Mouse (Mus musculus) G1E-ER4 (cell line): ENCODE results near the gene Zfp90. TPM values are rescaled to one million over a fixed set of nuclear protein-coding genes. Genes with fewer than 3 reads are reported as not detected.

Experiments used
- GATA1 ChIP-seq: IDR thresholded peaks from one replicate; pipeline ENCODE4 v1.8.0; 2012; ENCODE audit warnings: low read length, inconsistent platforms
- polyA plus RNA-seq: library from polyadenylated mRNA; stranded (reverse); fragments of >175 nt; gene quantifications from 2 replicates; pipeline ENCODE4 v1.2.3, GENCODE M21; 2012

Zfp90 gene
- polyA plus RNA-seq, 1 experiment, result not detected

DNA sequence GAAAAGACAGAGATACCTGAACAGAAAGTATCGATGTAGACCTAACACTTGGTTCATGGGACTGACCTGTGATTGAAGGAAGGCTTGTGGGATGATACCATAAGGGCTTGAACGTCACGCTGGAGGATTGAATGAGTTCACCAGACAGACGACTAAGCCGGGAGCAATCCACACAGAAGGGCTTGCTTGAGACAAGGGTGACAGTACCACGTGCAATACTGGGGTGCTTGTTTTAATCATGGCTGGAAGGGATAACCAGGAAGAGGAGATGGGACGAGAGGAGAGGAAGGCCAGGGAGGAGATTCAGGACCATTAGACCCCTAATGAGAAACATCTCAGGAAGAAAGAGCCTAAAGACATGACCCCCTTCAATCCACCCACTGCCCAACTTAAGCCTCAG lies 4.6 kb upstream of the Zfp90 start:
- TF ChIP-seq GATA1, result no peak

DNA sequence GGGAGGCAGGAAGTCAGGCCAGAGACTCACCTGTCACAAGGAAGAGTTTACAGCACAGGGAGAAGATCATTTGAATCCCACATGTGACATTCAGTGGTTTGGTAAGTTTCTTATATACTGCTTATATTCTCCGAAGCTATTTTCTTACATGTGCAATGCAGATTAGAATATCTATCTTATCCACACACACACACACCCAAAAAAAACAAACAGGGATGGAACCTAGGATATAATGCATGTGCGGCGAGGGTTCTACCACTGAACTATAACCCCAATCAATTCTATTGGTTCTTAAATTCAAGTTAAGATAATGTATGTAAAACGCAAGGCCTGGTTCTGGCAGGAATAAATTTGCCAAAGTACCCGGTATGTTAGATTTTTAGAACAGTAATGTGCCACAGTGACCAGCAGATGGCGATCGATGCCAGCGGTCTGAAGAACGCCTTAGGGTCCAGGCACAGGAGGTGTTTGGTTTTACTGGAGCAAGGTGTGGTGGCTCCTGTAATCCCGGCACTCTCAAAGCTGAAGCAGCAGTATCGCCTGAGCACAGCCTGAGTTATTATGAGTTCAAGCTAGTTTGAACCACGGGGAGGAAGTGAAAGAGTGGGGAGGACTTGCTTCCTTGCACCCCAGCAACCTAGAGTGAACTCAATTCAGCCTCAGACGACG lies 3.2 kb upstream of the Zfp90 start:
- TF ChIP-seq GATA1, result no peak

GRCm38 (mm10) chr8:106417692-106418091 lies 2.6 kb downstream of the Zfp90 start:
- TF ChIP-seq GATA1, result no peak

- no peak for TF ChIP-seq GATA1
Observed at GRCm38 (mm10) chr8:106431088-106431487, 16.0 kb downstream of the Zfp90 start.

GRCm38 (mm10) chr8:106432954-106433570 lies 17.9 kb downstream of the Zfp90 start:
- no peak for TF ChIP-seq GATA1

GRCm38 (mm10) chr8:106433667-106434066 lies 18.5 kb downstream of the Zfp90 start:
- no peak for TF ChIP-seq GATA1

DNA sequence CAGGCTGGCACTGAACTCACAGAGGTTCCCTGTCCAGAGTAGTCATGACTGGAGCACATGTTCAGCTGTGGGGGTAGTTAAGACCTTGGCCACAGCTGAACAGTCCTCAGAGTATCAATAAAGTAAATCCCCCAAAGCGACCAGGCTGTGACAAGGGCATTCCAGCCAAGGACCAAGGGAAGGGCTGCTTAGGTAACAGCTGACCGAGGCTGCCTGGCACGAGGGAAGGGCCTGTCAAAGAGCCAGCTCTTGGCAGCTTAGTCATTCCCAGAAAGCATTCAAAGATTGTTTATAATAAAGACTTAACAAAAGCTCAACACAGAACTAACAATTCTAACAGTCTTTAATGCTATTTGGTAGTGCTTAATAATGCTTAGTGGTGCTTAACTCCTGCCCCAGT lies 22.7 kb downstream of the Zfp90 start:
- TF ChIP-seq GATA1, result no peak

DNA sequence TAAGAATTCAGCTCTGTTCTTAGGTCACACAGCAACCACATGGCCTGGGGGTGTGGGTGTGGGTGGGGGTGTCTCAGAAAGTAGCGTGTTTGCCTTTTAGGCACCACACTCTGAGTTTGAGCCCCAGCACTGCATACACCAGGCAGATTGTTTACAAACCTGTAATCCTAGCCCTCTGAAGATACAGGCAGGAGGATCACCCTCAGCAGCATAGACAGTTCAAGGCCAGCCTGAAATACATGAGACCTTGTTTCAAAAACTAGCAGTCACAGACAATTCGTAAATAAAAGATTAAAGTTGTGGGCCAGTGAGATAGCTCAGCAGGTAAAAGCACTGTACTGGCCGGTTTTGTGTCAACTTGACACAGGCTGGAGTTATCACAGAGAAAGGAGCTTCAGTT lies 25.0 kb downstream of the Zfp90 start:
- TF ChIP-seq GATA1, result no peak

DNA sequence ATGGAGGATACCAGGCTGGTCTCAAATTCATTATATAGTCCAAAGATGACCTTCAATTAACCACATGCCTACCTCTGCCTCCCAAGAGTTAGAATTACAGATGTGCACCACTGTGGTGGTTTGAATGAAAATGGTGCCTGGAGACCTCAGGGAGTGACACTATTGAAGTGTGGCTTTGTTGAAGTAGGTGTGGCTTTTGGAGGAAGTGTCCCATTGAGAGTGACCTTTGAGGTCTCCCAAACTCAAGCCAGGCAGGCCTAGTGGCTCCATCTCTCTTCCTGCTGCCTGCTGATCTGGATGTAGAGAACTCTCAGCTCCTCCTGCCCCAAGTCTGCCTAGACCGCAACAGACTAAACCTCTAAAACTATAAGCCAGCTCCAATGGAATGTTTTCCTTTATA lies 27.6 kb downstream of the Zfp90 start:
- no peak for TF ChIP-seq GATA1

DNA sequence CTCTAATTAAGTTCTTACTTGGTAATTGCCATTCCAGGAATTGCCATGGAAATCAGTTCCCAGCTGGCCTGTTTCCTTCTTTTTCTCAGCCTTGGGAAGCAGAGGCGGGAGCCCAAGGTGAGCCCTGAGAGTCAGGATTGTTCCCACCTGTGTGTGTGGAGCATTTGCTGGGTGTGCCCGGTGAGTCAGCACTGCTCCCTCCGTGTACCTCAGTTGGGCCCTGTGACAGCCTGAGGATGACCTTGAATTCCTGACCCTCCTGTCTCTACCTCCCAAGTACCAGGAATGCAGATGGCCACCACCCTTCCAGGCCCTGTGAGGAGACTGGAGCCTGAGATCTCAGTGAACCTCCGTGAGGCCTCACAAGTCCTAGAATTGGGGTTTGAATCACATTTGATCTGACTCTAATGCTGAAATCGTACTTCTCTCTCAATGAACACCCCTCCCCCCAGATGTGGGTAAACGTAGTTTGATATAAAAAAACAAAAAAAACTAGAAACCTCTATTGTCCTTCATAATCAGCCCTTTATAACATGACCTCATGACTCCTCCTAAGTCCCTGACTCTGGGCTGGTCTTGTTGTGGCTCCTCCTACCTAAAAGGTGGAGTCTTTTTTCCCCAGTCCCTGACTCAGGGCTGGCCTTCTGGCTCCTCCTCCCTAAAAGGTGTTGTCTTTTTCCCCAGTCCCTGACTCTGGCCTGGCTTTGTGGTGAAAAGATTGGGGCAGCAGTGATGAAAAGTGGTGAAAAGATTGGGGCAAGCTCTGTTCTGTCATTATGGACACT lies 36.4 kb downstream of the Zfp90 start:
- TF ChIP-seq GATA1, result no peak

DNA sequence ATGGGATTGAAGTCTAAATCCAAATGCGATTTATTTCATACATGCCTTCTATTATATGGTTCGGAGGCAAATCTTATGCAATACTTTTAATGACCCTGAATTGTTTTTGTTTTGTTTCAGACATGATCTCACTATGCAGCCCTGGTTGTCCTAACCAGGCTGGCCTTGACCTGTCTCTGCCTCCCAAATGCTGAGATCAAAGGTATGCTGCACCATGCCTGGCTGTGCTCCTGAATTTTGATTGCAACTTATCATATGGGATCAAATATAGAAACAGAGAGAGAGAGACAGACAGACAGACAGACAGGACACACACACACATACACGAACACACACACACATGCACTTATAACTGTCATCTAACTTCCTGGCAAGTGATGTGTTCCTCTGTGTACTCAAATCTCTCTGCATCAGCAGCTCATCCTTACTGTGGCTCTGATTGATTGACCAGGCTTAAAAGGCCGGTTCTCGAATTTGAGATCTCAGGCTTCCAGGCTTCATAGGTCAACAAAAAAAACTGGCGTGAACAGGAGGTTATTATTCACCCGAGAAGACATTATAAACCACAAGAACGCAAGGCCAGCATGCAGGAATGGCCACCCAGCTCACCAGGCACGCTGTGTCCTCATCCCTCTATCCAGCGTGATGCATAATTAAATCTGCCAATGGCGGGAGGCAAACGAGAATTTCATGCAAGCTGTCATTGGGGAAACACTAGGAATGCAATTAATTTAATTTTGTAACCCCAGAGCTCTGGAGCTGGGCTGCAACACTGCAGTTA lies 37.8 kb downstream of the Zfp90 start:
- no peak for TF ChIP-seq GATA1

- no peak for TF ChIP-seq GATA1
Observed at GRCm38 (mm10) chr8:106454036-106454435, 38.9 kb downstream of the Zfp90 start.

DNA sequence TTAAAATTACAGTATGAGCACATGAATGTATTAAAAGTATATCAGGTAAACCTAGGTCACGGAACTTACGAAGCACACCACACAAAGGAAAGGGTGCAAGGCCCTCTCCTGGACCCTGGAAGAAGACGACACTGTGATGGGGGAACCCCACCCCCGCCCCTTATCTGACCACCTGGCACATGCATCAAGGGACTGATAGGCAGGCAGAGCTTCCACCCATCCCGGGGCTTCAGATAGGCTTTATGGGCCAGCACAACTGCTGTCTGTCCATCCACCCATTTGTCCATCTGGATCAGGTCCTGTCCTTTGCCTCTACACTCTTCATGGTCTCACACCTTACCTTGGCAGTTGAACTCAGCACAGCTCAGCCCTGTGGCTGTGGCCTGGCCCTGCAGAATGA lies 47.0 kb downstream of the Zfp90 start:
- TF ChIP-seq GATA1, result no peak

DNA sequence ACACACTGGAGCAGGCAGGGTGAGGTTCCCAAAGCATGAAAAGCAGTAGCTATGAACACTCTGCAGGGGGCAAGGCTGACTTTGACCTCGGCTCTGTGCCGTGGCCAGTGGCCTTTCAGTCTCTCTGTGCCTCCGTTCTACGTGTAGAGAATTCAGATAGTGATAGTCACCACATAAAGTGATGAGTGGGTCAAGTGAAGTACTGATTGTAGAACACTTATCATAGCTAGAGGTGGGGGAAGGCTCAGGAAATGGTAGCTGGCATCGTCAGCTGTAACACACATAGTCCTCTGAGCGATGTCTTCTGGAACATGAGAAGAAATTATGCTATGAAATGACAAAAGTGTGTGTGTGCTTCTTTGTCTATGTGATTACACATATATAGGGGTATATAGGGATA lies 48.7 kb downstream of the Zfp90 start:
- TF ChIP-seq GATA1, result no peak

GRCm38 (mm10) chr8:106469485-106469884 lies 54.4 kb downstream of the Zfp90 start:
- no peak for TF ChIP-seq GATA1

DNA sequence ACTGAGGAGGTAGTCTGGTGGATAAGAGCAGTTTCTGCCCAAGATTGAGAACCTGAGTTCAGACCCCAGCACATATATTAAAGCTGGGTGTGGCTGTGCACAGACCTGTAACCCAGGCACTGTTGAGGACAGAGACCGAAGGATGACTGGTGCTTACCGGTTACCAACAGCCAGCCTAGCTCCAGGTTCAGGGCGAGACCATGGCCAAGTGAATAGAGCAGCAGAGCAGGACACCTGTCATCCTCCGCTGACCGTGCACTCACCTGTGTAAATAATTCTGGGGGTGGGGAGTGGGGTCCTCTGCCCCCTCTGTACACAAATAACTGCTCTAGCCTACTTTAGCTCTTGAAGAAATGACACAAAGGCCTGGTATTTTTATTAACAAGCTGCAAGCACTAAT lies 58.9 kb downstream of the Zfp90 start:
- TF ChIP-seq GATA1, result no peak

Other genes starting within 250 kb of the Zfp90 start
- 3.1 and 3.7 TPM in 2 replicates for gene Slc7a6, start 246.5 kb upstream of the Zfp90 start, polyA plus RNA-seq
- gene Slc7a6os, start 204.4 kb upstream of the Zfp90 start, polyA plus RNA-seq, result 28.9 and 34.4 TPM in 2 replicates
- 16.6 and 75.2 TPM in 2 replicates for gene Prmt7, start 204.4 kb upstream of the Zfp90 start, polyA plus RNA-seq
- not detected in 2 replicates for gene Smpd3, start 77.3 kb upstream of the Zfp90 start, polyA plus RNA-seq
- not detected in 2 replicates for gene 6030452D12Rik, start 85.2 kb downstream of the Zfp90 start, polyA plus RNA-seq
- gene Cdh3, start 95.6 kb downstream of the Zfp90 start, polyA plus RNA-seq, result not detected in 2 replicates
- 22.7 and 35.0 TPM in 2 replicates for gene Gm10073, start 158.1 kb downstream of the Zfp90 start, polyA plus RNA-seq
- not detected in 2 replicates for gene Cdh1, start 188.0 kb downstream of the Zfp90 start, polyA plus RNA-seq